Mouse (Mus musculus): ENCODE results near the gene Rabl2. TPM values are rescaled to one million over a fixed set of nuclear protein-coding genes. Genes with fewer than 3 reads are reported as not detected.

The Rabl2 gene
- total RNA-seq, 4 experiments from 2014 or later: 27.2 to 41.2 (median 32.7) TPM

GRCm38 (mm10) chr15:89551733-89552132 is 40.0 kb downstream of the Rabl2 start:
- no peak for DNase-seq (ENCODE audit: low spot score in 2 of 2)

DNA sequence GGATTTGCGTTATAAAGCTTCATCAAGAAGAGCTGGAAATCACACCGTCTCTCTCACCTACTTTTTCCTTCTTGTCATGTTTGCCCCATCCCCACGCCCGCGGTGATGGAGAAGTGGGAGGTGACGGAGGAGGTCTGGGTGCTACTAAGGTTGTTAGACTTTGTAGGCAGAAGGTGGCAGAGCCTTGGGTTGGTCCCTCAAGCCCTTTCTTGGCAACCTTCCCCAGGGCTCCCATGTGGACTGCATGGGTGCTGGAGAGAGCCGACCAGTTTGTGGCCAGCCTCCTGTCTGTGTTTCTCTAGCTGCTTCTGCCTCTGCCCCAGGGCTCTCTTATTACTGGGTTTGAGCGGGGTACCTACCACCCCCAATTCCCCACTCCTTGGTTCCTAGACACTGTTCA is 41.2 kb downstream of the Rabl2 start:
- DNase-seq (ENCODE audit: low spot score in 2 of 2): no peak

DNA sequence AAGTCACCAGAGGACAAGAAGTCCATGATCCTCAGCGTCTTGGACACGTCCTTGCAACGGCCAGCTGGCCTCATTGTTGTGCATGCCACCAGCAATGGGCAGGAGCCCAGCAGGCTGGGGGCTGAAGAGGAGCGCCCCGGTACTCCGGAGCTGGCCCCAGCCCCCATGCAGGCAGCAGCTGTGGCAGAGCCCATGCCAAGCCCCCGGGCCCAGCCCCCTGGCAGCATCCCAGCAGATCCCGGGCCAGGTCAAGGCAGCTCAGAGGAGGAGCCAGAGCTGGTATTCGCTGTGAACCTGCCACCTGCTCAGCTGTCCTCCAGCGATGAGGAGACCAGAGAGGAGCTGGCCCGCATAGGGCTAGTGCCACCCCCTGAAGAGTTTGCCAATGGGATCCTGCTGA is 42.9 kb downstream of the Rabl2 start:
- DNase-seq (ENCODE audit: low spot score in 2 of 2): no peak

DNA sequence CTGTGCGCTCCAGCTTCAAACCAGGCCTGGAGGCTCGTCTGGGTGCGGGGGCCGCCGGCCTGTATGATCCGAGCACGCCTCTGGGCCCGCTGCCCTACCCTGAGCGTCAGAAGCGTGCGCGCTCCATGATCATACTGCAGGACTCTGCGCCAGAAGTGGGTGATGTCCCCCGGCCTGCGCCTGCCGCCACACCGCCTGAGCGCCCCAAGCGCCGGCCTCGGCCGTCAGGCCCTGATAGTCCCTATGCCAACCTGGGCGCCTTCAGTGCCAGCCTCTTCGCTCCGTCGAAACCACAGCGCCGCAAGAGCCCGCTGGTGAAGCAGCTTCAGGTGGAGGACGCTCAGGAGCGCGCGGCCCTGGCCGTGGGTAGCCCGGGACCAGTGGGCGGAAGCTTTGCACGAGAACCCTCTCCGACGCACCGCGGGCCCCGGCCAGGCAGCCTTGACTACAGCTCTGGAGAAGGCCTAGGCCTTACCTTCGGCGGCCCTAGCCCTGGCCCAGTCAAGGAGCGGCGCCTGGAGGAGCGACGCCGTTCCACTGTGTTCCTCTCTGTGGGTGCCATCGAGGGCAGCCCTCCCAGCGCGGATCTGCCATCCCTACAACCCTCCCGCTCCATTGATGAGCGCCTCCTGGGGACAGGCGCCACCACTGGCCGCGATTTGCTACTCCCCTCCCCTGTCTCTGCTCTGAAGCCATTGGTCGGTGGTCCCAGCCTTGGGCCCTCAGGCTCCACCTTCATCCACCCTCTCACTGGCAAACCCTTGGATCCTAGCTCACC is 43.7 kb downstream of the Rabl2 start:
- DNase-seq (ENCODE audit: low spot score in 2 of 2): no peak

DNA sequence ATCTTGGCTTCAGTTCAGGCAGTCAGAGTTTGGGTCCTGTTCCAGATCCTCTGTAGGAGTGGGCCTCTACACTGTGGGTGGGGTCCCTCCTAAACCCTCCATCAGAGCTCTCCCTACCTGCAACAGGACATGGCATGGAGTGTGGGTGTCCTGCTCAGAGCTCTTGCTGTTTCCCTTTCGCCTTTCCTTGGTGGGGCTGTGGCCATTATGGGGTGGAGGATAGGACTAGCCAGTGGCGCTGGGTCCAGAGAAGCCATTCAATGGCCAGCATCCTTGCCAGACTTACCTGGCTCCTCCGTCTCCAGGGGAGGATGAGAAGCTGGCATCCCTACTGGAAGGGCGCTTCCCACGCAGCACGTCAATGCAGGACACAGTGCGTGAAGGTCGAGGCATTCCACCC is 44.4 kb downstream of the Rabl2 start:
- DNase-seq (ENCODE audit: low spot score in 2 of 2): no peak

DNA sequence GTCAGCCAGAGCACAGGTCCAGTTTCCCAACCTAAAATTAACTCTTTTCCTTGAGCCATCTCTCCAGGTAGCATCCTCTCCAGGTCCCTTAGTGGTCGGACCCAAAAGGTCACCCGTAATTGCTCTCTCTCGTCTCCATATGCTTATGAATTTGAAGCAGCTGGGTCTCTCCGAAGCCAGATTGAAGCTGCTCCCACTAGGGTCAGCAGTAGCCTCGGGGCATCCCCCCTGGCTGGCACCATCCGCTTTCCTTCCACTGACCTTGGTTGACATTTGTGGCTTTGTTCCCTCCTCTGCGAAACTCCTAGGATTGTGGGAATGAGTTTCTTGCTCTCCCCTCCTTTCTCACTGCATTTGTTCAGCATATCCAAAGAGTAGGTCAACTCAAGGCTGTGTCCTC is 47.6 kb downstream of the Rabl2 start:
- DNase-seq (ENCODE audit: low spot score in 2 of 2): no peak

- DNase-seq (ENCODE audit: low spot score in 2 of 2): no peak
These were observed 57.9 kb downstream of the Rabl2 start for GRCm38 (mm10) chr15:89533843-89534207.

- no peak for DNase-seq (ENCODE audit: low spot score in 2 of 2)
These were observed 58.5 kb downstream of the Rabl2 start for GRCm38 (mm10) chr15:89532924-89533842.

Other genes with a start within 250 kb of the Rabl2 start
- 10 to 100 TPM; 17.7 to 25.3 (median 21.2) TPM for gene Lmf2, start 236.3 kb downstream of the Rabl2 start, total RNA-seq (2022)
- 100 to 1,000 TPM in 2 of 4 experiments, 10 to 100 TPM in 2; 92.2 to 107 (median 97.7) TPM for gene Ncaph2, start 236.2 kb downstream of the Rabl2 start, total RNA-seq (2022)
- gene Sco2, start 218.1 kb downstream of the Rabl2 start, total RNA-seq (2022): 10 to 100 TPM; 29.5 to 34.5 (median 33.1) TPM
- 1 to 10 TPM in 3 of 4 experiments, under 1 TPM in 1; 0.76 to 1.6 (median 1.2) TPM for gene Tymp, start 214.9 kb downstream of the Rabl2 start, total RNA-seq (2022)
- gene Odf3b, start 212.6 kb downstream of the Rabl2 start, total RNA-seq (2022): 1 to 10 TPM; 3.2 to 6.7 (median 3.9) TPM
- 1 to 10 TPM in 1 of 4 experiments, under 1 TPM in 3; 0.31 to 1.7 (median 0.48) TPM for gene Klhdc7b, start 207.0 kb downstream of the Rabl2 start, total RNA-seq (2022)
- not detected for gene Syce3, start 181.4 kb downstream of the Rabl2 start, total RNA-seq (2022)
- 1 to 10 TPM; 1.5 to 3.7 (median 2.8) TPM for gene Cpt1b, start 166.1 kb downstream of the Rabl2 start, total RNA-seq (2022)
- 1 to 10 TPM; 2.6 to 3.4 (median 3.2) TPM for gene C730034F03Rik, start 162.3 kb downstream of the Rabl2 start, total RNA-seq (2022)
- gene Gm44502, start 162.2 kb downstream of the Rabl2 start, total RNA-seq (2022): not detected
- 10 to 100 TPM; 42.9 to 50.3 (median 46.2) TPM for gene Chkb, start 162.0 kb downstream of the Rabl2 start, total RNA-seq (2022)
- 100 to 1,000 TPM; 249 to 297 (median 274) TPM for gene Mapk8ip2, start 138.0 kb downstream of the Rabl2 start, total RNA-seq (2022)
- gene Arsa, start 114.5 kb downstream of the Rabl2 start, total RNA-seq (2022): 10 to 100 TPM; 30.9 to 38.1 (median 33.3) TPM
- 100 to 1,000 TPM; 208 to 231 (median 223) TPM for gene Shank3, start 92.3 kb downstream of the Rabl2 start, total RNA-seq (2022)
- gene Acr, start 23.6 kb downstream of the Rabl2 start, total RNA-seq (2022): 1 to 10 TPM in 3 of 4 experiments, under 1 TPM in 1; 0.95 to 2.1 (median 1.4) TPM
- gene Syt10, start 249.9 kb upstream of the Rabl2 start, total RNA-seq (2022): 10 to 100 TPM; 15.3 to 20.9 (median 18.3) TPM

All from layer of hippocampus, adult 8-10 months (tissue).